Mouse (Mus musculus) spleen, postnatal 14 days (tissue): ENCODE results near the gene 4930474N05Rik.

Experiments used
- DNase-seq, 2 experiments: peaks; one replicate each; pipeline ENCODE4 v3.0.0; 2021 to 2022; ENCODE audit warnings: low spot score in 2 of 2

Gene 4930474N05Rik

GRCm38 (mm10) chr14:36094617-36095016, at the start of gene 4930474N05Rik:
4930474N05Rik (plus strand) TSS chr14:36094917.
- no peak for DNase-seq

- no peak for DNase-seq
These were observed 45.8 kb upstream of the 4930474N05Rik start for GRCm38 (mm10) chr14:36048746-36049391.

- no peak for DNase-seq
These were observed 41.4 kb upstream of the 4930474N05Rik start for GRCm38 (mm10) chr14:36053281-36053680.

- no peak for DNase-seq
These were observed 3.8 kb downstream of the 4930474N05Rik start for GRCm38 (mm10) chr14:36098528-36098927.

DNA sequence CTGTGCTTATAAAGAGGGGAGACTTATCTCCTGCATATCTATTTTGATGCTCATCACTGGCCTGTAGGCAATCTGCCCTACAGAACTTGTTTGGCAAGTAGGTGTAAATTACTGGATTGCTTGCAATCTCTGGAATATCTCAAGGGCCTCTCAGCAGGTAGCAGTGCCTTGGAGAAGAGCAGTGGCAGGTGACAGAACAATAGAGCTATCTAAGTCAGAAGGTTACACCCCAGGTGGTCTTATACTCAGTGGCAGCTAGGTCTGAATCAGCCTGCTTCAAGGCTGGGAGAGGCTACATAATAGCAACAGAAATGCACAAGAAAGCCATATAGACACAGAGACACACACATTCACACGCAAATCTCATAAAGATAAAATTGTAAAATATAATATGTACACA, 4.9 kb downstream of the 4930474N05Rik start:
- DNase-seq = no peak

DNA sequence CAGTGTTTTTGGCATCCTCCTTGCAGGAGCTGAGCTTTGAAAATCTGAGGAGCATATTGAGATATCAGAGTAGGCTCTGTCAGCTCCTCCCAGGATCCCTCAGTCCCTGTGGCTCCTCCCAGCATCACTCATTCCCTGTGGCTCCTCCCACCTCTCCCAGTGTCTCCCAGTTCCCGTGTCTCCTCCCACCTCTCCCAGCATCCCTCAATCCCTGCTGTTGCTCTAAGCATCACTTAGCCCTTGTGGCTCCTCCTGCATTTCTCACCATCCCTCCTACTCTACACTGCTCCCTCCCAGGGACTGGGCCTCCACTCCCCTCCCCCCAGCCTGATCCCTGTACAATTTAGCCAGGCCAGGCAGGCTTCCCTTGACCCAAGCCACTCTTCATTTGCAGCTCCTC, 6.0 kb downstream of the 4930474N05Rik start:
- DNase-seq = no peak

DNA sequence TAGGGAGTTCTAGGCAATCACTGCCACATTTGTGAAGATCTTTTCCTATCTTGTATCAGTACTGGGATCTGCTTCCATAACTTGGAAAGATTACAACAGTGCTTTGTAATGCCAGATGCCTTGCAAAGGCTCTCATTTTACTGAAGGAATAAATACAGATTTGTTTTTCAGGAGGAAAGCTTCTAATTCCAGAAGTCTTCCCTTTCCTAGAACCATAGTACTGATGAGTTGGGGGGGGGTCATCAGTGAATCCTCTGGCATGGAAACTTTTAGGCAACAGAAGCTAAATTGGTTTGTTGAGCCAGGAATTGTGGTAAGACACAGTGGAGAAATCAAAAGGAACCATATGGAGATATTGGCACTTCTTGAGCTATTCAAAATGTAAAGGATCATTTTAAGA, 19.8 kb downstream of the 4930474N05Rik start:
- no peak for DNase-seq

- DNase-seq = no peak
These were observed 29.1 kb downstream of the 4930474N05Rik start for GRCm38 (mm10) chr14:36123775-36124335.

DNA sequence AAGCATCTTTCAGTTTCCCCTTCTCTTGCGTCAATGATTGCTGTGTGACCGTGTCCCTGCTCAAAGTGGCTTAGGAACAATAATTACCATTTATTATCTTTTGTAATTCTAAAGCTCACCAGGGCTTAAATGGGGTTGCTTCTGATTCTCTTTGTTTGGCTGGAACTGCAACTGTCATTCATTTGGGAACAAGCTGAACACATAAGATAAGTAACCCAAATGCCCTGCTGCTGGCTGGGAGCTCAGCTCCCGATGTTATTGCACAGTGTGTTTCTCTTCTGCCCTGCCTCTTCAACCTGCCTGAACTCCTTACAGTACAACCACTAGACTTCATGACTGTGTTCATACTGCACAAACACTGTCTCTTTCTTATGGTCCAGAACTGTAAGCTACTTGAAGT, 41.0 kb downstream of the 4930474N05Rik start:
- DNase-seq = no peak

DNA sequence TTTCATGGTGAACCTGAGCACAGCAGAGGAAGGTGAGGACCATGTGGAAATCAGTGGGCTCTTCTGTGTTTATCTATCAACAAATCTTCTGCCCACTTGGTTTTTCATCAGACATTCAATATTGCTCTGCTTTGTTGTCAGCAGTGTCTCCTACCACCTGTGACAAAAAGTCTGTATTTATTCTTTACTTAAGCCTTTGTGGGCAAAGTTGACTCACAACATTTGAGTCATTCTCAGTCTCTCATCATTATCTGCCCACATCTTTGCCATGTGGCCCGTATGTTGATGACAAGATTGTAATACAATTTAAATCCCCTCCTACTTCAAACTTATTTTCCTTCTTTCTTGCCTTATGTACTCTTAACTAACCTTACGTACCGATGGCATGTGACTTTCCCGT, 43.0 kb downstream of the 4930474N05Rik start:
- no peak for DNase-seq

DNA sequence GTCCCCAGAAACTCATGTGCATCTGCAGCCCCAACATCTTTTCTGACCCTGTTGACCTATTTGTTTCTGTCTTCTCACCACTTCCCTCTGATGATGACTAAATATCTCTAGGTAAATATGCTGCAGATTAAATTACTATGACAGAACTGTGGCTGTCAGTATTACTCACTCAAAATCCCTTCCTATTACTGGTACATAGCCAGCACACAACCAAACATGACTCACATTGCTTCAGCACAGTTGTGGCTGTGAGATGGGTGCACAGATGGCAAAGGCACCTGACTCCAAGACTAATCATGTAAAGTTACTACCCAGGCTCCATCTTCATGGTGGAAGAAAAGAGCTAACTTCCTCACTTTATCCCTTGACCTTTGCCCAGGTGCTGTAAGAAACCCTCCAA, 50.5 kb downstream of the 4930474N05Rik start:
- DNase-seq = no peak
